Mouse (Mus musculus) layer of hippocampus, adult 9-11 months (tissue): ENCODE results near the gene H2al1a.
"Not testable (repeated sequence)": the region's sequence is repeated elsewhere in the genome, so short reads cannot be mapped to it uniquely, and the experiment has no call there.

Source experiments
- DNase-seq: peaks from one replicate; pipeline ENCODE4 v3.0.0; 2022

H2al1a gene

DNA sequence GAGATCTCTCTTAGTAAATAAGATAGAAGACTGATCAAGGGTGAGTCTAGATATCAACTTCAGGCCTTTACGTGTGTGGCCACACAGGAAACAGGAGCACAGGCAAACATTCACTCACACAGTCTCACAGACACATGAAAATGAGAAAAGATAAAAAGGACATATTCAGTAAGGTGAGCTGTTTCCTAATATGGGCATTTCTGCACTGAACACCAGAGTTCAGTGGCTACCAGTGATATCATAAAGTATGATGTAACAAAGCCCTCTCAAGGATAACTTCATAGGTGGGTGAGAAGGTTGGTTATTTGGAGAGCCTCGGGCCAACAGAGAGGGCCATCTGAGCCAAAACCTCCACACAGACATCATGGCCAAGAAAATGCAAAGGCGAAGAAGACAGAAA is at the start of gene H2al1a:
Gene H2al1a (plus strand): TSS at position 301 of the 400 bp plus-strand sequence.
- DNase-seq = not testable (repeated sequence)

DNA sequence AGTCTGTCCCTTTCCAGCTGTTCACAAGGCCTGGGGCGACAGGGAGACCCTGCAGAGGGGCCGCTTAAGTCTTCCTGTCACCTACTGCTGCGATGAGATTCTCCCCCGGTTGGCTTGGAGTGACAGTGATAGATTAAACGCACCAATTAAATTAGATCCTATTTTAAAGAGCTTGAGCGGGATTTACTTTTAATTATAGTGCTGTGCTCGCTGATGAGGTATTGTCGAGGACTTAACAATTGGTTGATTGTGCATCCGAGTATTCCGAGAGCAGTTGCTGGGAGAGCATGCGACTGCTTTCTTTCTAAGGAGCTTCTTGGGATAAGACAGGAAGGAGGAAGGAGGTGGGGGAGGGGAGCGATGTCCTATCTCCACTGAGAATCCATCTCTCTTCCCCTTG is 48.9 kb upstream of the H2al1a start:
- no peak for DNase-seq

- DNase-seq = peak; percentile 66
Measured at GRCm38 (mm10) chrX:11254062-11254461, 45.0 kb upstream of the H2al1a start.

DNA sequence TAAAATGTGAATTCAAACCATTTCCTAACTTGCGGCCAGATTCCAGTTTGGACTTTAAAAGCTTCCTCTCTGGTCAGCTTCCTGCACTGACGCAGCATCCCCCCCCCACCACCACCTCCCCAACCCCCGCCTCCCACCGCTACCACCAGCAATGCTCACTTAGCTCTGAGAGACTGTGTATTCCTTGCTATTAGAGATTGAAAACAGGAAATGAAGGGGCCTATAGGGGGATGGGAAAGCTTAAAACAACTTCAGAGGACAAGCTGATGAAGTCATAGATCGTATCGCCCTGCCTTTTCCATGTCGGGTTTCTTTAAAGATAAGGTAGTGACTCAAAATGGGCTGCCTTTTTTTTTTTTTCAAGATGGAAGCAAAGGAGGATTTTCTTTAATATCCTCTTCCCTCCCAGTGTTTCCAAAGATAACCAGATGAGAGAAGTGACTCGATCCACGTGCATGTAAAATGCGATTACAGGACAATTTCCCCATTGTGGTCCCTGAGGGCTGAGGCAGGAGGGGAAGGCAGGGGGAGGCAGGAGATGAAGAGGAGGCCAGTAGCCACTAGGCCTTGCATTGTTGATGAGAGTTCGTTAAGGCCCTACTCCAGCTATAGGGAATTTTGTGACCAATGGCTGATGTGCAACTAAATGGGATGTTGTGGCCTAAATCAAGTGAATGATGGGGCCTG is 44.4 kb upstream of the H2al1a start:
- no peak for DNase-seq

DNA sequence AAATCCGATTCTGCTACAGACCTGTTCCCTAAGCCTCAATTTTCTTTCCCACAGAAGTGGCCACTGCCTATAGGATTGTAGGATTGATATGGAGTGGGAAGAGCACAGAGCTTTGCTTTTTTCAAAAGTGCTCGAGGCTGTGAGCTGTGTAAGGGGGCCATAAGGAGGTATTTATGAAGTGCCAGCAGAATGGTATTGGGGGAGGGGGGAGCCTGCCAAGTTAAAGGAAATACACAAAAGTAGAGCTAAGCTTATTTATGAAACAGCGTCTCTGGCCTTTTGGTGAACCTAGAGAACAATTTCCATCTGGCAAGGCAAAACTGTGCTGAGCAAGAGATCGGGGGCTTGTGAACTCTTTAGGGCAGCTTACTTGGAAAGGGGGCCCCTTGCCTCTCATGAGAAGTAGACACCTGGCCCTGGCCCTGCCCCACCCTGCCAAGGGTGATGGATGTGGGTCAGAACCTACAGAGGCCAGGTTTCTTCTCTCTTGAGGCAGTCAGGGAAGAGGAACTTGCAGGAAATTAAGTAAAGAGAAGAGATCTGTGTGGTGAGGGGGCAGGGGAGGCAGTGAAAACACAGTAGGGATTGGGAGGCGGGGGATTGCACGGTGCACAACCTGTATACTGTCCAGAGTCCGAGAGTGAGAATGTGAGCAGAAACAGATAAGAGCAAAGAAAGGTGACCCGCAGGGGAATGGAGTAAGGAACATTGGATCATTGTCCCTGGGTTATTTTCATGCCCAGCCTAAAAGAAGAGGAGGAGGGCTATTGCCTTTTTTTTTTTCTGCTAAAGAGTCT is 43.3 kb upstream of the H2al1a start:
- DNase-seq = no peak

GRCm38 (mm10) chrX:11264918-11265317 is 34.1 kb upstream of the H2al1a start:
- DNase-seq = no peak

GRCm38 (mm10) chrX:11267791-11268190 is 31.3 kb upstream of the H2al1a start:
- no peak for DNase-seq

GRCm38 (mm10) chrX:11269074-11269473 is 30.0 kb upstream of the H2al1a start:
- peak; percentile 14 for DNase-seq

DNA sequence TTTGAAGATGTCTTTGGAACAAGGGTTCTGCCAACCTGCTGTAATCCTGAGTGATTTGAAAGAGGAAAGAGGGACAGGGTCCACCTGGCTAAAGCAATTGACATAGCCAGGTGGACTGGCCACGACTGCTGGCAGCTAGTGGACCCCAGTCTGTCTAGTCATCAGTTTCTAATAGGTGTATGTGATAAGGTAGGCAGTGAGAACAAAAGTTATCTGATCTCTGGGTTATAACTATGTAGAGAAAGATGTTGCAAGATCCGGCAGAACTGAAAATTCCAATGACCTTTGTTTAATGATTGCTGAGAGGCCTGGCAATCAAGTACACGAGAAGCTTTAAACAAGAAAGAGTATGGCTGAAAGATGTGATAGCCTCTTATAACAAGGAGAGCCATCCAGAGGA is 25.9 kb upstream of the H2al1a start:
- no peak for DNase-seq

GRCm38 (mm10) chrX:11277083-11277482 is 22.0 kb upstream of the H2al1a start:
- no peak for DNase-seq

- DNase-seq = no peak
Measured at GRCm38 (mm10) chrX:11280741-11281140, 18.3 kb upstream of the H2al1a start.

- no peak for DNase-seq
Measured at GRCm38 (mm10) chrX:11288306-11288882, 10.7 kb upstream of the H2al1a start.

DNA sequence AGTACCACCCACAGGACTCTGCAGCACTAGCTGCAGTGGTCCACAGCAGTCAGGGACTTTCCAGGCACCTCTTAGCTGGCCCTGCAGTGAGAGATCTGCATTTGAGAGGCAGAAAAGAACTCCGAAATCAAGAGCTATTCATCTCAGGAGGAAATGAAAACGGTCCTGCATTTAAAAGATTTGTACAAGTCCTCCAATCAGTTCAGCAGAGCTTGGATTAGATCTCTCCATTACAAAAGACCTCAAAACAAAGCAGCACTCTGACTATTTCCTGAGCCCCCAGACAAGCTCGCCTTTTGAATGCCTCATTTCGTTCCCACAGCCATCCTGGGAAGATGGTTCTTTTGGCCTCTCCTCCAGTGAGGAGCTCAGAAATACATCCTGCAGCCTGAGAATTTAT is 9.8 kb upstream of the H2al1a start:
- no peak for DNase-seq

GRCm38 (mm10) chrX:11302132-11302531 is 3.1 kb downstream of the H2al1a start, which contains the start of gene H2al1b:
Gene H2al1b, plus strand, starts transcription at chrX:11302432.
- DNase-seq = not testable (repeated sequence)

- DNase-seq = not testable (repeated sequence)
Measured at GRCm38 (mm10) chrX:11305355-11305754, 6.3 kb downstream of the H2al1a start, which contains the start of gene H2al1c. Gene H2al1c, plus strand, starts transcription at chrX:11305655.

DNA sequence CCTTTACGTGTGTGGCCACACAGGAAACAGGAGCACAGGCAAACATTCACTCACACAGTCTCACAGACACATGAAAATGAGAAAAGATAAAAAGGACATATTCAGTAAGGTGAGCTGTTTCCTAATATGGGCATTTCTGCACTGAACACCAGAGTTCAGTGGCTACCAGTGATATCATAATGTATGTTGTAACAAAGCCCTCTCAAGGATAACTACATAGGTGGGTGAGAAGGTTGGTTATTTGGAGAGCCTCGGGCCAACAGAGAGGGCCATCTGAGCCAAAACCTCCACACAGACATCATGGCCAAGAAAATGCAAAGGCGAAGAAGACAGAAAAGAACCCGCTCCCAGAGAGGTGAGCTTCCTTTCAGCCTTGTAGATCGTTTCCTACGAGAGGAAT is 9.5 kb downstream of the H2al1a start, which contains the start of gene H2al1d:
Gene H2al1d (plus strand): TSS at position 301 of the 400 bp plus-strand sequence.
- DNase-seq = not testable (repeated sequence)

DNA sequence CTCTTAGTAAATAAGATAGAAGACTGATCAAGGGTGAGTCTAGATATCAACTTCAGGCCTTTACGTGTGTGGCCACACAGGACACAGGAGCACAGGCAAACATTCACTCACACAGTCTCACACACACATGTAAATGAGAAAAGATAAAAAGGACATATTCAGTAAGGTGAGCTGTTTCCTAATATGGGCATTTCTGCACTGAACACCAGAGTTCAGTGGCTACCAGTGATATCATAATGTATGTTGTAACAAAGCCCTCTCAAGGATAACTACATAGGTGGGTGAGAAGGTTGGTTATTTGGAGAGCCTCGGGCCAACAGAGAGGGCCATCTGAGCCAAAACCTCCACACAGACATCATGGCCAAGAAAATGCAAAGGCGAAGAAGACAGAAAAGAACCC is 12.6 kb downstream of the H2al1a start, which contains the start of gene H2al1e:
Gene H2al1e (plus strand): TSS at position 301 of the 400 bp plus-strand sequence.
- DNase-seq = not testable (repeated sequence)

GRCm38 (mm10) chrX:11314858-11315257 is 15.8 kb downstream of the H2al1a start, which contains the start of gene H2al1f:
Gene H2al1f, plus strand, starts transcription at chrX:11315158.
- not testable (repeated sequence) for DNase-seq

- not testable (repeated sequence) for DNase-seq
Measured at GRCm38 (mm10) chrX:11317956-11318355, 18.9 kb downstream of the H2al1a start, which contains the start of gene H2al1g. Gene H2al1g, plus strand, starts transcription at chrX:11318256.

DNA sequence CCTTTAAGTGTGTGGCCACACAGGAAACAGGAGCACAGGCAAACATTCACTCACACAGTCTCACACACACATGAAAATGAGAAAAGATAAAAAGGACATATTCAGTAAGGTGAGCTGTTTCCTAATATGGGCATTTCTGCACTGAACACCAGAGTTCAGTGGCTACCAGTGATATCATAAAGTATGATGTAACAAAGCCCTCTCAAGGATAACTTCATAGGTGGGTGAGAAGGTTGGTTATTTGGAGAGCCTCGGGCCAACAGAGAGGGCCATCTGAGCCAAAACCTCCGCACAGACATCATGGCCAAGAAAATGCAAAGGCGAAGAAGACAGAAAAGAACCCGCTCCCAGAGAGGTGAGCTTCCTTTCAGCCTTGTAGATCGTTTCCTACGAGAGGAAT is 22.1 kb downstream of the H2al1a start, which contains the start of gene H2al1h:
Gene H2al1h (plus strand): TSS at position 301 of the 400 bp plus-strand sequence.
- DNase-seq = not testable (repeated sequence)

GRCm38 (mm10) chrX:11324359-11324758 is 25.3 kb downstream of the H2al1a start, which contains the start of gene H2al1i:
Gene H2al1i, plus strand, starts transcription at chrX:11324659.
- DNase-seq = not testable (repeated sequence)

DNA sequence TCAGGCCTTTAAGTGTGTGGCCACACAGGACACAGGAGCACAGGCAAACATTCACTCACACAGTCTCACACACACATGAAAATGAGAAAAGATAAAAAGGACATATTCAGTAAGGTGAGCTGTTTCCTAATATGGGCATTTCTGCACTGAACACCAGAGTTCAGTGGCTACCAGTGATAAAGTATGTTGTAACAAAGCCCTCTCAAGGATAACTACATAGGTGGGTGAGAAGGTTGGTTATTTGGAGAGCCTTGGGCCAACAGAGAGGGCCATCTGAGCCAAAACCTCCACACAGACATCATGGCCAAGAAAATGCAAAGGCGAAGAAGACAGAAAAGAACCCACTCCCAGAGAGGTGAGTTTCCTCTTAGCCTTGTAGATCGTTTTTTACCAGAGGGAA is 28.5 kb downstream of the H2al1a start, which contains the start of gene H2al1j:
Gene H2al1j (plus strand): TSS at position 301 of the 400 bp plus-strand sequence.
- DNase-seq = not testable (repeated sequence)

DNA sequence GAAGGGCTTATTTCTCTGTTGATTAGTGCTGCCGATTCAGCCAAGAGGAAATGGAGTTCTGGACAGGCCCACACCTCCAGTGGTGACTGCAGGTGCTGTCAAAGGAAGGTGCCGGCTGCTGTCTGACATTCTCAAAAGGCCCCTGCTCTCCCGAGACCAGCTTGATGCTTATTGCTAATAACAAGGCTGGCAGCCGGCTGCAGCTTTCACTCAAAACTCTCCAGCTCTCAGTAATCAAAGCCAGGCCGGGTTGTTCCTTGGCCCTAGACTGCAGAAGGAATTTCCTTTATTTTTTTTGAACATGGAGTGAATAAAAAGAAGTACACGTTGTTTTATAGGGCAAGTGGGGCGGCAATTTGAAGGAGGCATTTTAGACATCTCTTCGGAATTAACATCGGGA is 46.7 kb downstream of the H2al1a start:
- no peak for DNase-seq
